Mouse (Mus musculus) thymus, adult 2 months (tissue): ENCODE data around the gene E130309D02Rik.

Experiments
- CTCF ChIP-seq: fragments of 200-500 bp; IDR thresholded peaks from 2 replicates; pipeline ENCODE4 v1.5.1; 2012; ENCODE audit warnings: mild to moderate bottlenecking, control low read depth, low read length, moderate library complexity, borderline replicate concordance; ENCODE audit not compliant: control insufficient read depth, poor library complexity, insufficient read depth; ENCODE audit errors: extremely low read depth
- POLR2A ChIP-seq: fragments of 200-500 bp; IDR thresholded peaks from 2 replicates; pipeline ENCODE4 v1.6.1; 2012; ENCODE audit warnings: mild to moderate bottlenecking, low read length, control low read depth, moderate library complexity; ENCODE audit not compliant: control insufficient read depth, poor library complexity, insufficient read depth; ENCODE audit errors: extremely low read depth

DNA sequence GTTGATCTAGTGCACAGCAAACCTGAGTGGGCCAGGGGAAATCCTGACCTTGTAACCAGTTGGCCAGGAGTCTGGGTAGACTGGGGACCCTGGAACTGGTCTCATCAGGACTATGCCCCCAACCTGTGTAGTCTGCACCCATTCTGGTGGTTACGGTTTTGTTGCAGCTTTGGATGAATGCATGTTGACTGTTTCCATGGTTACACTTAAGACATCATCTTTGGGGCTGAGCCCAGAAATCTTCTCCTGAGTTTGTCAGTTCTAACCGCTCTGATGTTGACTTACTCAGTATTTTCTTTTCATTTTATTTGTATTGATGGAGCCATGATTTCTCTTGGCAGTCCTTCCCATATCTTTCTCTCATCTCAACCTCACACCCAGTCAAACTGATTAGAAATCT, 19.8 kb downstream of the E130309D02Rik start:
- TF ChIP-seq CTCF (no peak), POLR2A (no peak)
